Mouse (Mus musculus) left cerebral cortex, postnatal 25 days (tissue): ENCODE data around the gene Fstl4. TPM values are rescaled to one million over a fixed set of nuclear protein-coding genes. Genes with fewer than 3 reads are reported as not detected.
"Not testable (repeated sequence)": the region's sequence is repeated elsewhere in the genome, so short reads cannot be mapped to it uniquely, and the experiment has no call there.

ENCODE experiments used
- DNase-seq, 2 experiments: peaks; one replicate each; pipeline ENCODE4 v3.0.0; 2022; ENCODE audit warnings: low spot score in 2 of 2, mixed read lengths in 1 of 2
- intact Hi-C: fragments of 180-260 bp; cut with DNase I; formaldehyde crosslinking; loops from one replicate; pipeline ENCODE4 v1.15.1; 2025
- total RNA-seq, 2 experiments: library from RNA; stranded (reverse); gene quantifications; 2 replicates each; pipeline ENCODE4 v1.2.3; 2021

Gene Fstl4
- total RNA-seq, 2 experiments from 2014 or later: 43.2 to 43.8 TPM

GRCm38 (mm10) chr11:53057821-53058553 lies 293.6 kb downstream of the Fstl4 start:
- intact Hi-C loops: no loop called here
- no peak for DNase-seq

- intact Hi-C loops: no loop called here
- DNase-seq: peak in 1 of 2 experiments; percentile 58
Observed at GRCm38 (mm10) chr11:53058557-53058956, 294.1 kb downstream of the Fstl4 start.

- intact Hi-C loops: no loop called here
Observed at GRCm38 (mm10) chr11:53067699-53068478, 303.5 kb downstream of the Fstl4 start.

GRCm38 (mm10) chr11:53068479-53069065 lies 304.1 kb downstream of the Fstl4 start:
- intact Hi-C loops: no loop called here

More at GRCm38 (mm10) chr11:53067699-53068478, 303.5 kb downstream of the Fstl4 start:
- DNase-seq: no peak

GRCm38 (mm10) chr11:53069751-53070150 lies 305.3 kb downstream of the Fstl4 start:
- intact Hi-C loops: no loop called here
- DNase-seq: no peak

More at GRCm38 (mm10) chr11:53068479-53069065, 304.1 kb downstream of the Fstl4 start:
- DNase-seq: peak in 1 of 2 experiments; percentile 8

- intact Hi-C loops: no loop called here
- DNase-seq: no peak
Observed at GRCm38 (mm10) chr11:53071602-53072001, 307.2 kb downstream of the Fstl4 start.

- intact Hi-C loops: no loop called here
- DNase-seq: no peak
Observed at GRCm38 (mm10) chr11:53077641-53078040, 313.2 kb downstream of the Fstl4 start.

GRCm38 (mm10) chr11:53078419-53079334 lies 314.2 kb downstream of the Fstl4 start:
- DNase-seq: no peak
- intact Hi-C loops: no loop called here

GRCm38 (mm10) chr11:53081310-53081709 lies 316.9 kb downstream of the Fstl4 start:
- intact Hi-C loops: no loop called here
- DNase-seq: no peak

GRCm38 (mm10) chr11:53085367-53085766 lies 320.9 kb downstream of the Fstl4 start:
- no peak for DNase-seq

GRCm38 (mm10) chr11:53085858-53086565 lies 321.6 kb downstream of the Fstl4 start:
- intact Hi-C loops: no loop called here
- no peak for DNase-seq

More at GRCm38 (mm10) chr11:53085367-53085766, 320.9 kb downstream of the Fstl4 start:
- intact Hi-C loops: no loop called here

GRCm38 (mm10) chr11:53087896-53088295 lies 323.5 kb downstream of the Fstl4 start:
- DNase-seq, intact Hi-C loops: not testable (repeated sequence)

GRCm38 (mm10) chr11:53091596-53091995 lies 327.2 kb downstream of the Fstl4 start:
- DNase-seq: no peak
- intact Hi-C loops: no loop called here

- intact Hi-C loops: no loop called here
- DNase-seq: no peak
Observed at GRCm38 (mm10) chr11:53096871-53097270, 332.4 kb downstream of the Fstl4 start.

- intact Hi-C loops: no loop called here
- peak; percentile 61 to 91 for DNase-seq
Observed at GRCm38 (mm10) chr11:53097331-53097730, 332.9 kb downstream of the Fstl4 start.

GRCm38 (mm10) chr11:53097870-53098269 lies 333.4 kb downstream of the Fstl4 start:
- intact Hi-C loops: no loop called here
- no peak for DNase-seq

- no peak for DNase-seq
- intact Hi-C loops: no loop called here
Observed at GRCm38 (mm10) chr11:53098780-53099198, 334.4 kb downstream of the Fstl4 start.

GRCm38 (mm10) chr11:53099322-53099721 lies 334.9 kb downstream of the Fstl4 start:
- no peak for DNase-seq
- intact Hi-C loops: no loop called here

GRCm38 (mm10) chr11:53101732-53102131 lies 337.3 kb downstream of the Fstl4 start:
- no peak for DNase-seq
- intact Hi-C loops: no loop called here
